Mouse (Mus musculus) hindbrain, postnatal 0 days (tissue): Measurements from ENCODE around the gene Cmip. TPM values are rescaled to one million over a fixed set of nuclear protein-coding genes. Genes with fewer than 3 reads are reported as not detected.

Source experiments
- ATAC-seq: fragments of 200-750 bp; cut with Nextera tagmentation; 2 replicates; pipeline ENCODE4 v1.8.0; 2017; ENCODE audit warnings: mild to moderate bottlenecking, moderate TSS enrichment, moderate library complexity
- DNase-seq: peaks from one replicate; pipeline ENCODE4 v3.0.0-alpha.2; 2015; ENCODE audit warnings: low spot score
- H3K27ac ChIP-seq: fragments of 300-500 bp; sonication (generic); 2 replicates; pipeline ENCODE4 v1.5.1; 2014; ENCODE audit warnings: mild to moderate bottlenecking
- H3K27me3 ChIP-seq: fragments of 300-500 bp; sonication (generic); 2 replicates; pipeline ENCODE4 v1.6.1; 2014; ENCODE audit warnings: low read length, mixed read lengths; ENCODE audit not compliant: insufficient read depth
- H3K36me3 ChIP-seq: fragments of 300-500 bp; sonication (generic); 2 replicates; pipeline ENCODE4 v1.6.1; 2014; ENCODE audit warnings: low read length, mixed read lengths; ENCODE audit not compliant: insufficient read depth
- H3K4me1 ChIP-seq: fragments of 300-500 bp; sonication (generic); 2 replicates; pipeline ENCODE4 v1.6.1; 2014; ENCODE audit warnings: antibody characterized with exemption, low read length, mixed read lengths; ENCODE audit not compliant: insufficient read depth
- H3K4me2 ChIP-seq: fragments of 300-500 bp; sonication (generic); 2 replicates; pipeline ENCODE4 v1.6.1; 2014; ENCODE audit warnings: low read depth, mild to moderate bottlenecking, low read length, moderate library complexity, mixed read lengths
- H3K4me3 ChIP-seq: fragments of 300-500 bp; sonication (generic); 2 replicates; pipeline ENCODE4 v1.5.1; 2014; ENCODE audit warnings: low read length
- H3K9ac ChIP-seq: fragments of 300-500 bp; sonication (generic); replicated peaks from 2 replicates; pipeline ENCODE4 v1.6.1; 2014; ENCODE audit warnings: mild to moderate bottlenecking, low read length, moderate library complexity, mixed read lengths
- H3K9me3 ChIP-seq: fragments of 300-500 bp; sonication (generic); 2 replicates; pipeline ENCODE4 v1.6.1; 2016; ENCODE audit warnings: low read length, mixed read lengths
- CTCF ChIP-seq: IDR thresholded peaks from 2 replicates; pipeline ENCODE4 v1.5.1; 2016; ENCODE audit warnings: antibody characterized with exemption, control low read depth, low read depth
- WGBS: fragments of 180-500 bp; shearing (Covaris S2); extraction: QIAGEN DNeasy Blood & Tissue Kit; methylation state at CpG from one replicate; pipeline ENCODE4 v1.1.7; 2014; 5-methylcytosine and 5-hydroxymethylcytosine counted together
- polyA plus RNA-seq: library from polyadenylated mRNA; unstranded; fragments of >200 nt; fragmentation: Nextera tagmentation; extraction: Ambion mirVana; gene quantifications from 2 replicates; pipeline ENCODE4 v1.2.1, GENCODE M21; 2015
- total RNA-seq: library from RNA; depleted of rRNA; stranded (reverse); fragments of >200 nt; gene quantifications from 2 replicates; pipeline ENCODE4 v1.2.3, GENCODE M21; 2014

Gene Cmip
- total and polyA plus RNA-seq, 2 experiments from 2014 or later, result 163 to 230 TPM

GRCm38 (mm10) chr8:117446344-117446997, 189.6 kb downstream of the Cmip start:
- Histone ChIP-seq H3K27ac (peak overlapping the region; percentile 11; the same call in 1 of the 2 replicates), H3K9ac (no peak overlapping the region), H3K4me3 (no peak overlapping the region), H3K9me3 (no peaks in the 10 kb centered on the region), H3K4me2 (no peak overlapping the region), H3K4me1 (no peaks in the 10 kb centered on the region), H3K27me3 (no peaks in the 10 kb centered on the region), H3K36me3 (peaks cover 17% of the 10 kb centered on the region; the same call in 1 of the 2 replicates)
- DNase-seq (peak; percentile 36), ATAC-seq (no peak; the same call in 1 of the 2 replicates)
- no peak for TF ChIP-seq CTCF
- 58% methylated on average over 15 of the region's 15 CpGs for WGBS

- peak overlapping the region; percentile 50 for H3K27ac ChIP-seq
- no peak overlapping the region for H3K4me3 ChIP-seq
- H3K4me1 ChIP-seq, result no peaks in the 10 kb centered on the region
- H3K36me3 ChIP-seq, result peaks cover 55% of the 10 kb centered on the region
- ATAC-seq (peak; percentile 50), DNase-seq (peak; percentile 56)
- no peaks in the 10 kb centered on the region for H3K27me3 ChIP-seq
- H3K9me3 ChIP-seq, result no peaks in the 10 kb centered on the region
- H3K9ac ChIP-seq, result no peak overlapping the region
- TF ChIP-seq CTCF, result no peak
- H3K4me2 ChIP-seq, result no peak overlapping the region
- 46% methylated on average over 9 of the region's 9 CpGs for WGBS
Observed at GRCm38 (mm10) chr8:117451072-117451471, 194.2 kb downstream of the Cmip start.

DNA sequence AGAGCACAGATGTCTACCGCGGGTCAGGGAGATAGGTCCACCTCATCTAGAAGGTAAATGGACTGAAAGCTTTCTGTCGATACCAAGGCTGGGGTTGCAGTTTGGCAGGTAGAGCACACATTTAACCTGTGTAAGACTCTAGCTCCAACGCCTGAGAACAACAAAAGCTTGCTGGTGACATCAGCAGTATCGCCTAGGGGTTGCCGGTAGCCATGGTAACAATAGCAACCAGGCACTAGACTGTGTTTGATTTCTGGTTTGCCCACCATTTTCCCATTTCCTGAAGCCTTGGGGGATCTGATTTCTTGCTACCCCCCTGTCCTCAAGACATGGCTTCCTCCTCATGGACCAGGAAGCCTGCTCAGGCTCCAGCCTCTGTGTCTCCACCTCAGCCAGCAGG, 197.1 kb downstream of the Cmip start:
- H3K4me3 ChIP-seq, result no peak overlapping the region
- TF ChIP-seq CTCF, result no peak
- H3K4me1 ChIP-seq, result no peaks in the 10 kb centered on the region
- H3K27ac ChIP-seq, result peak overlapping the region; percentile 45; the same call in 1 of the 2 replicates
- ATAC-seq, result 0 out of 2 replicates have a peak, but pooled peaks have one; percentile 13
- H3K9ac ChIP-seq, result no peak overlapping the region
- H3K27me3 ChIP-seq, result no peaks in the 10 kb centered on the region
- H3K4me2 ChIP-seq, result no peak overlapping the region
- no peaks in the 10 kb centered on the region for H3K9me3 ChIP-seq
- DNase-seq, result peak; percentile 45
- peaks cover 60% of the 10 kb centered on the region for H3K36me3 ChIP-seq
- WGBS, result 75% methylated on average over 6 of the region's 6 CpGs

DNA sequence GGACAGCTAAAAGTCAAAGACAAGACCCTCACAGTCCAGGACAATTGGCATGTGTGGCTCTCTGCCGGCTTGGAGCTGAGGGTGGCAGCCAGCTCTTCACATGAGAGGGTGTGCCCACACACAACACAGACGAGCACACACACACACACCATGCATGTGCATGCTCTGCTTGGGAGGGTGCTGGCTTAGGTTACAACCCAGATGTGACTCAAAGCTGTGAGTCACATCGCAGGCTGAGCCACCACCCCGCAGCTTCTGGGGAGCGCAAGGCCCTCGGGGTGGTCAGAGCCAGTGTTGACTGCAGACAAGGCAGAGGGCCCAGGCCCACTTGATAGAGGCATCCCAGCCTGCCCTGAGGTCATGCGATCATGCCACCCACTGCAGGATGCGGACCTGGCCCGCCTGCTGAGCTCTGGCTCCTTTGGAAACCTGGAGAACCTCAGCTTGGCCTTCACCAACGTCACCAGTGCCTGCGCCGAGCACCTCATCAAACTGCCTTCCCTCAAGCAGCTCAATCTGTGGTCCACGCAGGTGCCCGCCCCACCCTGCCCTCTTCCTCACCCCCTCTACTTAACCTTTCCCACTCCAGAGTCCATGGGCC, 197.8 kb downstream of the Cmip start:
- DNase-seq, result no peak
- Histone ChIP-seq H3K27ac (0 out of 2 replicates have a peak overlapping the region, but pooled peaks have one; percentile 45), H3K9ac (no peak overlapping the region), H3K36me3 (peaks cover 56% of the 10 kb centered on the region), H3K4me1 (no peaks in the 10 kb centered on the region), H3K4me3 (no peak overlapping the region), H3K9me3 (no peaks in the 10 kb centered on the region), H3K4me2 (no peak overlapping the region), H3K27me3 (no peaks in the 10 kb centered on the region)
- 93% methylated on average over 13 of the region's 14 CpGs for WGBS
- no peak for TF ChIP-seq CTCF
- ATAC-seq, result no peak

DNA sequence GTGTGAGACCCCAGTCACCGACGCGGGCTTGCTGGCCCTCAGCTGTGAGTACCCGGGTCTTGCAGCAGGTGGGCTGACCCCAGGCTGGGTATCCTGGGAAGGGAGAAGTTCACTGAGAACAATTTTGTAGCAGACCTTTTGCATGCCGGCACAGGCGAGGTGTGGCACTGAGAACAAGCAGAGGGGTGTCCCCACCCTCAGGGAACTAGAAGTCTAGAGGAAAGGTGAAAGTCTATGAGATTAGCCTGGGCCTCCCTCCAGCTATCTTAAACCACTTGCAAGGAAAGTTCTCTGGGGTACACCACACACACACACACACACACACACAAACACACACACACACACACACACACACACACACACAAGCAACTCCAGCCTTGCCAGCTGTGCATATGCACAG, 198.8 kb downstream of the Cmip start:
- Histone ChIP-seq H3K27me3 (no peaks in the 10 kb centered on the region), H3K27ac (no peak overlapping the region), H3K4me1 (no peaks in the 10 kb centered on the region), H3K9me3 (no peaks in the 10 kb centered on the region), H3K4me3 (no peak overlapping the region), H3K36me3 (peaks cover 52% of the 10 kb centered on the region), H3K4me2 (no peak overlapping the region), H3K9ac (no peak overlapping the region)
- 90% methylated on average over 6 of the region's 6 CpGs for WGBS
- no peak for TF ChIP-seq CTCF
- DNase-seq (no peak), ATAC-seq (no peak)

- no peak overlapping the region for H3K9ac ChIP-seq
Observed at GRCm38 (mm10) chr8:117458440-117458839, 201.6 kb downstream of the Cmip start.

More at GRCm38 (mm10) chr8:117458440-117458839, 201.6 kb downstream of the Cmip start:
- WGBS, result 70% methylated on average over 4 of the region's 5 CpGs
- Histone ChIP-seq H3K4me1 (no peaks in the 10 kb centered on the region), H3K4me2 (no peak overlapping the region), H3K27me3 (no peaks in the 10 kb centered on the region), H3K27ac (no peak overlapping the region), H3K36me3 (peaks cover 39% of the 10 kb centered on the region), H3K9me3 (no peaks in the 10 kb centered on the region), H3K4me3 (no peak overlapping the region)
- DNase-seq, result peak; percentile 29
- TF ChIP-seq CTCF, result no peak
- ATAC-seq, result peak; percentile 9; the same call in 1 of the 2 replicates
